In genomic region chr11:87018081-87018480, GRCm38 (mm10) we compare ENCODE assay signal across 19 mouse cellular contexts.
"Had no signal": no experiment of that assay in that cellular context is flagged by ENCODE, and none has a peak within 500 bp of the region (broad histone marks: within the 10 kb centered on the region; RNA-seq: fewer than 3 reads in every experiment).

No protein-coding gene starts in this region.

- H3K4me2 ChIP-seq: limb, embryonic 15.5 days; liver, embryonic 11.5 days; lung, embryonic 14.5 days; midbrain, embryonic 12.5 days; neural tube, embryonic 13.5 days had no signal

- H3K27ac ChIP-seq: kidney, postnatal 0 days; limb, embryonic 15.5 days; liver, embryonic 14.5 days; midbrain, embryonic 12.5 days; neural tube, embryonic 13.5 days had no signal

- H3K4me1 ChIP-seq: midbrain, embryonic 12.5 days; neural tube, embryonic 13.5 days had no signal

- H3K27me3 ChIP-seq: limb, embryonic 15.5 days; midbrain, embryonic 12.5 days; neural tube, embryonic 13.5 days had no signal

- H3K36me3 ChIP-seq: limb, embryonic 15.5 days; midbrain, embryonic 12.5 days; neural tube, embryonic 13.5 days had no signal

- DNase-seq: kidney, adult 11 months; kidney, adult 8-10 months; kidney, postnatal 4 days; layer of hippocampus, adult 9-11 months; liver, postnatal 0 days; lung, embryonic 14.5 days; lung, postnatal 14 days; lung, postnatal 4 days; retina, postnatal 1 day; right cerebral cortex, postnatal 25 days; thymus, postnatal 36 days had no signal

- ATAC-seq: liver, postnatal 0 days; midbrain, embryonic 16.5 days had no signal

- H3K9me3 ChIP-seq: limb, embryonic 15.5 days; midbrain, embryonic 12.5 days; neural tube, embryonic 13.5 days had no signal

- H3K4me3 ChIP-seq: limb, embryonic 15.5 days; midbrain, embryonic 12.5 days; myocyte; neural tube, embryonic 13.5 days had no signal

- H3K9ac ChIP-seq: limb, embryonic 15.5 days; liver, embryonic 14.5 days; liver, postnatal 0 days; lung, embryonic 14.5 days; midbrain, embryonic 12.5 days; neural tube, embryonic 13.5 days had no signal
